Mouse (Mus musculus): Measurements from ENCODE around the gene Zc4h2.

The Zc4h2 gene

GRCm38 (mm10) chrX:95657804-95658599 is at the start of gene Zc4h2:
Gene Zc4h2 (minus strand): TSS chrX:95658509.
- peak; percentile 62 for DNase-seq

- no peak for DNase-seq
These were observed 28.8 kb upstream of the Zc4h2 start for GRCm38 (mm10) chrX:95687119-95687518.

GRCm38 (mm10) chrX:95682206-95682605 is 23.9 kb upstream of the Zc4h2 start:
- no peak for DNase-seq

- DNase-seq = no peak
These were observed 333 bp upstream of the Zc4h2 start for GRCm38 (mm10) chrX:95658600-95659084.

GRCm38 (mm10) chrX:95600609-95601008 is 57.7 kb downstream of the Zc4h2 start:
- no peak for DNase-seq

Measured in right cerebral cortex, postnatal 14 days (tissue).